Mouse (Mus musculus): ENCODE results near the gene Appbp2.

The Appbp2 gene

DNA sequence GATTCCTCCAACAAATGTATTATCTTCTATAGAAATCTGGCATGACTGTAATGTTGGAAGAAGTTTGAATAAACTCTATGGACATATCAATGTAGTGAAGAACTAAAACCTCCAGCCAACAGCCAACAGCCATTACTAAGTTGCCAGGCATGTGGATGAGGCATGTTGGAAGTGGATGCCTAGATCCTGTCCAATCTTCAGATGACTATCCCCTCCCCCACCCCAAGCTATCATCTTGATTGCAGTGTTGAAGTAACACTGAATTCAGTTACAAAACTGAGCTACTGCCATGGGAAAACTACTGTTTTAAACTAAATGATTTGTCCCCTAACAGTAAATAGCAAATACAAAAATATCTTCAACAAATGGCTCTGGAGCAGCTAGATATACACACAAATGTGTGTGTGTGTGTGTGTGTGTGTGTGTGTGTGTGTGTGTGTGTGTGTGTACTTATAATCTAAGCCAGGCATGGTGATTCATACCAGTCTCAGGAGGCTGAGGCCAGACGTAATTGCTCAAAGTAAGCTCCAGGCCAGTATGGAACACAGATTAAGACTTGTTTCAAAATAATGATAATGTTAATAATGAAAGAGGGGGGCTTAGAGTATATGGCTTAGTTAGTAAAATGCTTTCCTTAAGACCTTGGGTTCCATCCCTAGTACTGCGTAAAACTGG lies 82.5 kb downstream of the Appbp2 start:
- DNase-seq: no peak

DNA sequence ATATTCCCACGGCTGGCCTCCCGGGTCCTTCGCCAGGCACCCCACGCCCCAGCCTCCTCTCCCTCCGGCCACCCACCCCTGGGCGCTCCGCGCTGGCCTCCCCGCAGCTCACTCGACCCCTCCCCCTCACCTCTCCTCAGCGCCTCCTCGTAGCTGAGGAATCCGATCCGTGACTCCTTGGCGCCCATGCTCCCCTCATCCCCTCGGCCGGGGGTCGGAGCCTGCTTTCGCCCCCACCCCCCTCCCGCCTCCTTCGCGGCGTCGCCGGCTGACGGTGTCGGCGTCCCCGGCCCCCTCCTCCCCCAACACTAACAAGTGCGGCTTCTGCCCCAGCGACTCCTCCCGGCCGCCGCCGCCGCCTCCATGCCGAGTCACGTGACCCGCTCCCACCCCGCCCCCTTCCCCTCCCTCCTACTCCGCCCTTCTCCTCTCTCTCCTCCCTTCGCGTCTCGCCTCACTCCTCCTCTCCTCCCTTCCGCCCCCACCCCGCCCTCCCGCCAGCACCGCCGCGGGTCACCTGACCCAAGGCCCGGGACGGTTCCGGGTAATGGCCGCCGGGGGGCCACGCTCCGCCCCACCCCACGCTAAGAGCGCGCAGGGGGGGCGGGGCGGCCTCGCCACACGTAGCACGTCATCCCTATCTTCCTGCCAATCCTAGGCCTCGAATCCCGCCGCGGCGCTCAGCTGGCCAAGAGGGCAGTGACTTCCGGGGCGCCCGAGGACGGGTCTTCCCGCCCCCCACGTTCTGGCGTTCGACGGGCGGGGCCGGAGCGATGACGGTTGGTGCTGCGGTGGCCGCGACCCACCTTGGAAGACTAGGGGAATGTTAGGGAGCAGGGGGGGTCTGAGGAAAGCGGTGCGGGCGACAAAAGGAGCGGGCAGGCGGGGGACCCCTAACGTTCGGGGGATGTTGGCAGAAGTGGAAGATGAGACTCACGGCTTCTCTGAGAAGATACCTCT lies 95.1 kb downstream of the Appbp2 start, which contains the start of gene Usp32:
Gene Usp32, minus strand, starts transcription at position 581 of the 960 bp plus-strand sequence.
- DNase-seq: peak; percentile 96 to 97

GRCm38 (mm10) chr11:85138776-85139474 lies 96.0 kb downstream of the Appbp2 start:
- DNase-seq: peak; percentile 2 to 6
